Mouse (Mus musculus) midbrain, embryonic 10.5 days (tissue): ENCODE results near the gene Zfp787. TPM values are rescaled to one million over a fixed set of nuclear protein-coding genes. Genes with fewer than 3 reads are reported as not detected.
"Not testable (repeated sequence)": the region's sequence is repeated elsewhere in the genome, so short reads cannot be mapped to it uniquely, and the experiment has no call there.

Source experiments
- DNase-seq: peaks from one replicate; pipeline ENCODE4 v3.0.0-alpha.2; 2017; ENCODE audit warnings: low spot score
- H3K27ac ChIP-seq: fragments of 300-500 bp; sonication (generic); replicated peaks from 2 replicates; pipeline ENCODE4 v1.5.1; 2016; ENCODE audit warnings: mild to moderate bottlenecking
- H3K27me3 ChIP-seq: fragments of 300-500 bp; sonication (generic); 2 replicates; pipeline ENCODE4 v1.6.1; 2016; ENCODE audit warnings: low read depth, mild to moderate bottlenecking; ENCODE audit not compliant: poor library complexity, severe bottlenecking
- H3K36me3 ChIP-seq: fragments of 300-500 bp; sonication (generic); 2 replicates; pipeline ENCODE4 v1.6.1; 2016; ENCODE audit warnings: mild to moderate bottlenecking, moderate library complexity
- H3K4me1 ChIP-seq: fragments of 300-500 bp; sonication (generic); 2 replicates; pipeline ENCODE4 v1.6.1; 2016
- H3K4me3 ChIP-seq: fragments of 300-500 bp; sonication (generic); 2 replicates; pipeline ENCODE4 v1.5.1; 2016; ENCODE audit warnings: mild to moderate bottlenecking, moderate library complexity
- H3K9me3 ChIP-seq: fragments of 300-500 bp; sonication (generic); replicated peaks from 2 replicates; pipeline ENCODE4 v1.6.1; 2016; ENCODE audit warnings: mild to moderate bottlenecking
- WGBS: fragments of 180-500 bp; shearing (Covaris S2); methylation state at CpG from one replicate; pipeline ENCODE4 v1.1.7; 2016; 5-methylcytosine and 5-hydroxymethylcytosine counted together
- polyA plus RNA-seq: library from polyadenylated mRNA; unstranded; fragments of >200 nt; fragmentation: Nextera tagmentation; extraction: Ambion mirVana; gene quantifications from 2 replicates; pipeline ENCODE4 v1.2.1, GENCODE M21; 2016

The Zfp787 gene
- polyA plus RNA-seq, 1 experiment from 2014 or later = 27.3 TPM

DNA sequence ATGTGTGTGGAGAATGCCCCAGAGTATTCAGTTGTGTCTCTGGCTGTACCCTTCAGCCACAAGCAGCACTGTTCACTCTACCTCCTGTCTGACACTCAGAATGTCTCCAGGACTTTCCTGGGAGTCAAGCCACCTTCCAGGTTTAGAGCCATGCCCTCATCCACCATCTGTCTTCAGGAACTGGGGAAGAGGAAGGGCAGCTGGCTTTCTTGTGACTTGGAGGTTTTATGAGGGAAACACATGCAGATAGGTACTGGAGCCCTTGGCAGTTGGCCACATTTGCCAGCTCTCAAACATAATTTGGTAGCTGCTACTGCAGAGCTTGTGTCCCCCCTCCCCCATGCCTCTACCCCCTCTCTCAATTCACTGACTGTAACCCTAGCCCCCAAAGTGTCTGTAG is 23.2 kb upstream of the Zfp787 start:
- H3K9me3 ChIP-seq = no peaks in the 10 kb centered on the region
- H3K27ac ChIP-seq = no peak overlapping the region
- 0 out of 2 replicates have a peak, but pooled peaks cover under 1% of the 10 kb centered on the region for H3K4me1 ChIP-seq
- no peak for DNase-seq
- H3K27me3 ChIP-seq = no peaks in the 10 kb centered on the region
- no peak overlapping the region for H3K4me3 ChIP-seq
- peaks cover 70% of the 10 kb centered on the region for H3K36me3 ChIP-seq

DNA sequence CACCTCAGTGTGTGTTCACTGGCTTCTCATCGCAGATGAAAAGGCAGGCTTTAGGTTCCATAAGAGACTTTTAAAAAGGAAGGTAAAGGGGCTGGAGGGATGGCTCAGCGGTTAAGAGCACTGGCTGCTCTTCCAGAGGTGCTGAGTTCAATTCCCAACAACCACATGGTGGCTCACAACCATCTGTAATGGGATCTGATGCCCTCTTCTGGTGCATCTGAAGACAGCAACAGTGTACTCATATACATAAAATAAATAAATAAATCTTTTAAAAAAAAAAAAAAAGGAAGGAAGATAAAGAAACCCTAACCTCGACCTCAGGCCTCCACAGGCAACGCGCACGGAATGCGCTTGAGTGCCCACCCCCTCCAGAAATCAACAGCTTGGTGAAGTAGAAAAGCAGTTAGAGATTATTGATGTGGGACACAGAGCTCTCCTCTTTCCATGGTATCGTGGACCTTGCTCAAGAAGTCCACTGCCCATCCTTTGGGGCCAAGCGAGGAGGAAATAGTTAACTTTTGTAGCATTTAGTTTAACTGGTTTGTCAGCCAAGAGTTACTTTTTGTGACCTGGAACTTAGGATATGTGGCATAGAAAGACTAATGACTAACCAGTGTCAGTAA is 18.7 kb upstream of the Zfp787 start:
- not testable (repeated sequence) for H3K4me3 ChIP-seq, H3K27ac ChIP-seq, H3K27me3 ChIP-seq, DNase-seq, H3K9me3 ChIP-seq
- 88% methylated on average over 9 of the region's 9 CpGs for WGBS
- Histone ChIP-seq H3K4me1 (peaks cover 24% of the 10 kb centered on the region), H3K36me3 (peaks cover 33% of the 10 kb centered on the region)

DNA sequence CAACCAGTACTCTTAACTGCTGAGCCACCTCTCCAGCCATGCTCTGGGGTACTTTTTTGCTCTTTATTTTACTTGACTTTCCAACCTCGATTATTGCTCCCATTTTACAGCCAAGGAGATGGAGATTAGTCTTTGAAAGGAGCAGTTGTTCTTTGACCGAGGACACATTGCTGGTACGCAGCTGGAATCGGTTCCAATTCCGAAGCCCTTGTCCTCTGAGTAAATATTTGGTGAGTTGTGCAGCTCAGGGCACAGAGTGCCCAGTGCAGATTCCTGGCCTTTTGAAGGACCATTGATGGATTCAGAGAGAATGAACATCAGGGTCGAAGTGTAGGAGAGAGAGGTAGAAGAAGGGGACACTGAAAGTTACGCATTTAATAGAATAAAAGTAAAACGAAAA is 18.1 kb upstream of the Zfp787 start:
- Histone ChIP-seq H3K9me3 (0 out of 2 replicates have a peak, but pooled peaks cover 3% of the 10 kb centered on the region), H3K4me1 (peaks cover 24% of the 10 kb centered on the region), H3K36me3 (peaks cover 29% of the 10 kb centered on the region), H3K27me3 (no peaks in the 10 kb centered on the region), H3K27ac (no peak overlapping the region), H3K4me3 (no peak overlapping the region)
- DNase-seq = no peak
- 92% methylated on average over 8 of the region's 8 CpGs for WGBS

DNA sequence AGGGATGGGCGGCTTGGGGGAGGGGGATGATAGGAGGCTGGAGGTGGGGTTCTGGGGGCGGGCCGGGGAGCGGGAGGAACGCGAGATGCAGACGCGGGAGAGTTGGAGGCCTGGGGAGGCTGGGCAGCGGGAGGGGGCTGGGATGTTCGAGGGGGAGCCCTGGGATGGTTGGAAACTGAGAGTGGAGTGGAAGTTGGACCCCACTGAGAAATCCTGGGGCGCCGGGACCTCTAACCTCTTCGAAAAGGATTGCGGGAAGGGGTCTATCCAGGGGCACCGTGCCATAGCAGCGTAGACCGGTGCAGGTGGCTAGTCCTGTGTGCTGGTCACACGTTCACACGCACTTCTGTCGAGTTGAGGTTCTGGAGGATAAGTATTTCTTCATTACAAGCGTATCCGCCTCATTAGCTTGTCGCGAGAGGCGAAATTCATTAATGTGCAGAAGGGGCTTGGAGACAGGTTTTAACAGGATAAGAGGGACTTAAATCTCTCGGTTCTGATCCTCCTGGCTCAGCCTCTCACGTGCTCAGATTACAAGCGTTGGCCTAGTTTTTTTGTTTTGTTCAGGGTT is 17.0 kb upstream of the Zfp787 start:
- Histone ChIP-seq H3K36me3 (peaks cover 18% of the 10 kb centered on the region), H3K4me3 (peak overlapping the region; percentile 81), H3K9me3 (0 out of 2 replicates have a peak, but pooled peaks cover 3% of the 10 kb centered on the region), H3K27me3 (no peaks in the 10 kb centered on the region), H3K27ac (peak overlapping the region; percentile 91), H3K4me1 (peaks cover 24% of the 10 kb centered on the region)
- no peak for DNase-seq
- WGBS = 1% methylated on average over 28 of the region's 28 CpGs

DNA sequence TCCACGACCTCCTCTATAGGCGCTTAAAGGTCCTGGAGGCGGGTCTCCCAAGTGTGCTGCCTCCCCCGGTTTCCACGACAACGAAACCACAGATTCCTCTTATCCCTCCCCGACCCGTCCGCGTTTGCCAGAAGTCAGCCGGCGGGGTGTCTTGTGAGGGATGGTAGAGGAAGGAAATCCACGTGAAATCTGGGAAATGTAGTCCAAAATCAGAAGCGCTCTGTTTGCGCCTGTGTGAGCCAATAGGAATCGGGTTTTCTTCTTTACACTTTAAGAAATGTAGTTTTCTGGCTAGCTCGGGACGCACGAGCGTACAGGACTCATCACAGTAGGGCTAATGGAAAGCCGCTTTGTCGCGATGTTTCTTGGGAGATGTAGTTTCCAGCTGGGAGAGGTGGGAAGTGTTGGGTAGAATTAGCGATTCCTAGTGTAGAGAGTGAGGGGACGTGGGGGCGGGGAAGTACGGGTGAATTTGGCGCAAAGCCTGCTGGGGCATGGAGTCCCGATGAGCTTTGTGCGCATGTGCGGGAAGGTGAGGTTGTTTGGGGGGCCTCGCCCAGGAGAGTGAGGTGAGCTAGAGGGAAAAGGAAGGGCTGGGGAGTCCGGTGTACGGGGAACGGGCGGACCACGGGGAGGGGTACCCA is 16.3 kb upstream of the Zfp787 start, which contains the start of gene Zfp444:
Zfp444 (plus strand) TSS at position 221 of the 644 bp plus-strand sequence.
- DNase-seq = peak; percentile 97
- H3K4me1 ChIP-seq = peaks cover 24% of the 10 kb centered on the region
- 2% methylated on average over 37 of the region's 37 CpGs for whole genome bisulfite sequencing
- no peaks in the 10 kb centered on the region for H3K27me3 ChIP-seq
- H3K36me3 ChIP-seq = peaks cover 18% of the 10 kb centered on the region
- H3K27ac ChIP-seq = peak within 1 kb of the TSS; percentile 91
- H3K9me3 ChIP-seq = 0 out of 2 replicates have a peak, but pooled peaks cover 3% of the 10 kb centered on the region
- peak within 1 kb of the TSS; percentile 81 for H3K4me3 ChIP-seq

DNA sequence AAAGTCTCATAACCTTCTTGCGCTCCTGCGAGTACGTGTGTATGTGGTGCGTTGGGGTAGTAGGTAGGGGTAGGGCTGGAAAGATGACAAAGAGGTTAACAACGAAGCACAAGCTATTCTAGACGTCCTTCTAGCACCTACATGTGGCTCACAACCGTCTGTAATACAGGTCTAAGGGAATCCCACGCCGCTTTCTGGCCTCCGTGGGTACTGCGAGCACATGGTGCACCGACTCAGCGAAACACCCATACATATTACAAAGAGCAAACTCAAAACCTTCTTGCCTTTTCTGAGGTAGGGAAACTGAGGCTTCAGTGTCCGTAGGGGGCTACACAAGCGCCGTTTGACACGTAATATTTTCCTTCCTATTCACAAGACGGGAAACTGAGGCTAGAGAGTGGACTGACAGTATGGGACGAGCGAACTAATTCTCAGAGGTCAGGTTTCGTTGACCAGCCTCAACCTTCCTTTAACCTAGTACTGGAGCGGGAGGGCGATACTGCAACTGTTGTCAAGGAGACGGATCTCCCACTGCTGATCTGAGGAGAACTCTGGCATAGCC is 15.7 kb upstream of the Zfp787 start:
- DNase-seq = peak; percentile 60
- 2% methylated on average over 24 of the region's 24 CpGs for WGBS

DNA sequence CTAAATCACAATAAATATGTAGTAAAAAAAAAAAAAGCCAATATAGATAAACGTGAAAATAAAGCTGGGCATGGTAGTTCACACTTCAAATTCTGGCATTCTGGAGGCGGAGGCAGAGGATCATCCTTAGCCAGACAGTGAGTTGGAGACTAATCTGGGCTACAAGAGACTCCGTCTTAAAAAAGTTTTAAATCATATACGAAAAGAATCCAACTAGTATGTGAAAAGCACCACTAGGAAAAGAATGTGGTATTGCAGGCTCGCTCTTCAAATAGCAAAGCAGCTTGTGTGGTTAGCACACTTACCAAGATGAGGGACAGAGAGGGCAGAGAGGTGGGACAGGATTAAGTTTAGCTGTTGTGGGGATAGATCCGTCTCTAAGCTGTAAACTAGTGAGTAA is 15.1 kb upstream of the Zfp787 start:
- H3K4me3 ChIP-seq = peak overlapping the region; percentile 81
- H3K27ac ChIP-seq = peak overlapping the region; percentile 91
- DNase-seq = no peak
- H3K36me3 ChIP-seq = peaks cover 10% of the 10 kb centered on the region
- no peaks in the 10 kb centered on the region for H3K27me3 ChIP-seq
- peaks cover 24% of the 10 kb centered on the region for H3K4me1 ChIP-seq
- H3K9me3 ChIP-seq = 0 out of 2 replicates have a peak, but pooled peaks cover 3% of the 10 kb centered on the region
- 47% methylated on average over 6 of the region's 6 CpGs for WGBS

More for the DNA sequence above, 15.7 kb upstream of the Zfp787 start:
- Histone ChIP-seq H3K27me3 (no peaks in the 10 kb centered on the region), H3K4me1 (peaks cover 24% of the 10 kb centered on the region), H3K27ac (peak overlapping the region; percentile 91), H3K36me3 (peaks cover 13% of the 10 kb centered on the region), H3K9me3 (0 out of 2 replicates have a peak, but pooled peaks cover 3% of the 10 kb centered on the region), H3K4me3 (peak overlapping the region; percentile 81)

DNA sequence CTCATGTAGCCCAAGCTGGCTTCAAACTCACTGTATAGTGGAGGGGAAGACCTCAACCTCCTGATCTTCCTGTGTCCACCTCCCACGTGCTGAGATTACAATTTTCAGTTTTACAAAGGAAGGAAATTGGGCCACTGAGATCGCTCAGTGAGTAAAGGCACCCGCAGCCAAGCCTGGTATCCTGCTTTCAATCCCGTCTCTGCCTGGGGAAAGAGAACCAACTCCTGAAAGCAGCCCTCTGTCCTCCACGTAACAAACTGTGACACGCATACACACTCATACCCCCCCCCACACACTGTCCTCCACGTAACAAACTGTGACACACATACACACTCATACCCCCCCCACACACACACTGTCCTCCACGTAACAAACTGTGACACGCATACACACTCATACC is 14.6 kb upstream of the Zfp787 start:
- WGBS = 85% methylated on average over 9 of the region's 9 CpGs
- Histone ChIP-seq H3K4me3 (no peak overlapping the region), H3K36me3 (peaks cover 6% of the 10 kb centered on the region), H3K9me3 (0 out of 2 replicates have a peak, but pooled peaks cover 3% of the 10 kb centered on the region), H3K27ac (no peak overlapping the region), H3K4me1 (peaks cover 24% of the 10 kb centered on the region), H3K27me3 (no peaks in the 10 kb centered on the region)
- DNase-seq = no peak

DNA sequence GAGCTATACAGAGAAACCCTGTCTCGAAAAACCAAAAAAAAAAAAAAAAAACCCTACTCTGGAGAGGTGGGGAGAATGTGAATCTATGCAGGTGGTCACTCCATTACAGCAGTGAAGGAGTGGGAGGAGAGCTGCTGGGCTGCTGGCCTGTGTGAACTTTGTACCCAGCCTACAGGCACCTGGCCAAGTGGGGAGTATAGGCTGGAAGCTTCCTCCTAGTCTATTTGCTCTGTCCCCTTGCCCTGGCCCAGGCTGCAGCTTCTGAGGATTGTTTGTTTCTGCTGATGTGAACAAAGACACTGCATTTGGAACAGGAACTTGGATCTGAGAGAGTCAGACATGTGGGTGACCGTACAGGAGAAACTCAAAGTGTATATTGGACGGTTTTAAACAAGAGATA is 13.6 kb upstream of the Zfp787 start:
- WGBS = 74% methylated on average over 3 of the region's 3 CpGs
- H3K27me3 ChIP-seq = no peaks in the 10 kb centered on the region
- H3K9me3 ChIP-seq = 0 out of 2 replicates have a peak, but pooled peaks cover 3% of the 10 kb centered on the region
- H3K4me1 ChIP-seq = peaks cover 24% of the 10 kb centered on the region
- no peak for DNase-seq
- H3K27ac ChIP-seq = no peak overlapping the region
- H3K4me3 ChIP-seq = no peak overlapping the region
- H3K36me3 ChIP-seq = no peaks in the 10 kb centered on the region

DNA sequence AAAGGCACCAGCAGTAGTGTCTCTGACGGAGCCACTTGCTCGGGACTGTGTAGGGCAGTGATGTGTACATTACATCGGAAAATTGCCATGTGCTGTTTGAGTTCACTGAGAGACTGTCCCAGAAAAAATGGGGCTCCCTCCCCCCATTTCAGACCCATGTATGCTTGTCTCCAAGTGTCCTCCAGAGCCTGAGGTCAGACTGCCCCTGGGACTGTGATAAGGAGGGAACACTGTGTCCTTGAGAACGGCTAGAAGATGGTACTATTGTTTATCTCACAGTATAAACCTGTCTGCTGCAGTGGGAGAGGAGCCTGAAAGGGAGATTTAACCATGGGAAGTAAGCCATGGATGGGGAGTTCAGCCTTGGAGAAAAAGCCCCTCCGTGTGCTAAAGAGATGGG is 8.9 kb upstream of the Zfp787 start:
- H3K27me3 ChIP-seq = no peaks in the 10 kb centered on the region
- H3K36me3 ChIP-seq = no peaks in the 10 kb centered on the region
- no peak for DNase-seq
- no peak overlapping the region for H3K4me3 ChIP-seq
- WGBS = 70% methylated on average over 5 of the region's 5 CpGs
- H3K4me1 ChIP-seq = no peaks in the 10 kb centered on the region
- H3K9me3 ChIP-seq = no peaks in the 10 kb centered on the region; the same call in 1 of the 2 replicates
- no peak overlapping the region for H3K27ac ChIP-seq

DNA sequence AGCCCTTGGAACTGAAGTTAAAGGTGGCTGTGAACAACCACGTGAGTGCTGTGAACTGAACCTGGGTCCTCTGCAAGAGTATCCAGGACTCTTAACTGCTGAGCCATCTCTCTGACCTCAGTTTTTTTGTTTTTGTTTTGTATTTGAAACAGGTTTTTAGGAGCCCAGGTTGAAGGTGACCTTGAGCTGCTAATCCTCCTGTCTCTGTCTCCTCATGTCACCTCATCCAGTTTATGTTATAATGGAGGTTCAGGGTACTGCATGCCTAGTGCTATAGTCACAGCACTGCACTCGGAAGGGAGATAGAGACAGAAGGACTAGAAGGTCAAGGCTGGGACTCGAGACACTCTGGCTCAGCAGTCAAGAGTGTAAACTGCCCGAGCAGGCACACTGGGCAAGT is 6.4 kb upstream of the Zfp787 start:
- 82% methylated on average over 4 of the region's 4 CpGs for WGBS
- no peak overlapping the region for H3K27ac ChIP-seq

DNA sequence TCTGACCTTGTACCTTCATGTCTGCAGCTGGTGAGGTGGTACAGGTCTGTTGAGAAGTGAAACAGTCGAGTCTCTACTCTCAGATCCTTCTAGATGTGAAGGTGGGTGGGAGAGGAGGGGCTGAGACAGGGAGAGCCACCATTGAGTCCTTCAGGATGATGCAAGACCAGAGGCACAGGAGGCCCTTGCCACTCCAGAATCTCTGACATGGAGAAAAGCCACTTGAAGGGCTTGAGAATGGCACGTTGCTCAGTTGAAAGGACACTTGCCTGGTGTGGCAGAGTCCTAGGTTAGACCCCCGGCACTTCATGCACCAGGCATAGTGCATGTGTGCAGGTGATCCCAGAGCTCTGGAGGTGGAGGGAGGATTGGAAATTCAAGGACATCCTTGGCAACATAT is 5.7 kb upstream of the Zfp787 start:
- Histone ChIP-seq H3K4me3 (no peak overlapping the region), H3K27me3 (no peaks in the 10 kb centered on the region), H3K4me1 (peaks cover 5% of the 10 kb centered on the region), H3K36me3 (no peaks in the 10 kb centered on the region), H3K27ac (no peak overlapping the region), H3K9me3 (no peaks in the 10 kb centered on the region; the same call in 1 of the 2 replicates)
- 65% methylated on average over 3 of the region's 3 CpGs for WGBS
- DNase-seq = no peak

More for the DNA sequence above, 6.4 kb upstream of the Zfp787 start:
- no peaks in the 10 kb centered on the region for H3K27me3 ChIP-seq
- H3K36me3 ChIP-seq = no peaks in the 10 kb centered on the region
- no peaks in the 10 kb centered on the region for H3K4me1 ChIP-seq
- no peaks in the 10 kb centered on the region; the same call in 1 of the 2 replicates for H3K9me3 ChIP-seq
- no peak overlapping the region for H3K4me3 ChIP-seq
- DNase-seq = no peak
